Mouse (Mus musculus): Measurements from ENCODE around the gene Stk39.

Gene Stk39

GRCm38 (mm10) chr2:68381205-68381604 is 90.9 kb downstream of the Stk39 start:
- peak in 1 of 2 experiments; percentile 36 for DNase-seq

GRCm38 (mm10) chr2:68379631-68380030 is 92.4 kb downstream of the Stk39 start:
- DNase-seq: no peak

- no peak for DNase-seq
These were observed 93.7 kb downstream of the Stk39 start for GRCm38 (mm10) chr2:68378319-68378718.

- no peak for DNase-seq
These were observed 94.8 kb downstream of the Stk39 start for GRCm38 (mm10) chr2:68377251-68377681.

- peak; percentile 49 to 70 for DNase-seq
These were observed 95.4 kb downstream of the Stk39 start for GRCm38 (mm10) chr2:68376660-68377059.

- DNase-seq: no peak
These were observed 97.9 kb downstream of the Stk39 start for GRCm38 (mm10) chr2:68374202-68374601.

- DNase-seq: no peak
These were observed 100.2 kb downstream of the Stk39 start for GRCm38 (mm10) chr2:68371912-68372311.

GRCm38 (mm10) chr2:68370326-68370725 is 101.7 kb downstream of the Stk39 start:
- no peak for DNase-seq

GRCm38 (mm10) chr2:68369080-68369479 is 103.0 kb downstream of the Stk39 start:
- DNase-seq: peak; percentile 61 to 69

GRCm38 (mm10) chr2:68367944-68368343 is 104.1 kb downstream of the Stk39 start:
- DNase-seq: no peak

GRCm38 (mm10) chr2:68366897-68367193 is 105.2 kb downstream of the Stk39 start:
- DNase-seq: no peak

- DNase-seq: no peak
These were observed 105.8 kb downstream of the Stk39 start for GRCm38 (mm10) chr2:68366091-68366896.

GRCm38 (mm10) chr2:68365504-68365903 is 106.6 kb downstream of the Stk39 start:
- DNase-seq: no peak

GRCm38 (mm10) chr2:68364181-68364900 is 107.7 kb downstream of the Stk39 start:
- peak; percentile 64 to 66 for DNase-seq

GRCm38 (mm10) chr2:68363159-68363558 is 108.9 kb downstream of the Stk39 start:
- DNase-seq: no peak

GRCm38 (mm10) chr2:68361701-68362100 is 110.4 kb downstream of the Stk39 start:
- peak in 1 of 2 experiments; percentile 32 for DNase-seq

- DNase-seq: peak; percentile 51 to 79
These were observed 121.4 kb downstream of the Stk39 start for GRCm38 (mm10) chr2:68350621-68351020.

GRCm38 (mm10) chr2:68349593-68350383 is 122.3 kb downstream of the Stk39 start:
- peak; percentile 73 to 87 for DNase-seq

- DNase-seq: no peak
These were observed 123.1 kb downstream of the Stk39 start for GRCm38 (mm10) chr2:68348966-68349365.

- no peak for DNase-seq
These were observed 125.3 kb downstream of the Stk39 start for GRCm38 (mm10) chr2:68346606-68347237.

GRCm38 (mm10) chr2:68345269-68345668 is 126.8 kb downstream of the Stk39 start:
- DNase-seq: no peak

- DNase-seq: no peak
These were observed 128.3 kb downstream of the Stk39 start for GRCm38 (mm10) chr2:68343751-68344150.

- DNase-seq: no peak
These were observed 129.9 kb downstream of the Stk39 start for GRCm38 (mm10) chr2:68342122-68342646.
